Mouse (Mus musculus) kidney, postnatal 14 days (tissue): ENCODE results near the gene Aco1.

ENCODE experiments used
- DNase-seq: peaks from one replicate; pipeline ENCODE4 v3.0.0; 2022; ENCODE audit warnings: mixed read lengths

Aco1 gene

GRCm38 (mm10) chr4:40220437-40220836 lies 77.6 kb downstream of the Aco1 start:
- no peak for DNase-seq

GRCm38 (mm10) chr4:40221004-40221760 lies 78.3 kb downstream of the Aco1 start:
- DNase-seq, result no peak

GRCm38 (mm10) chr4:40221876-40222585 lies 79.2 kb downstream of the Aco1 start:
- no peak for DNase-seq

GRCm38 (mm10) chr4:40226095-40226494 lies 83.2 kb downstream of the Aco1 start:
- DNase-seq, result peak; percentile 39

GRCm38 (mm10) chr4:40227131-40227530 lies 84.2 kb downstream of the Aco1 start:
- no peak for DNase-seq

GRCm38 (mm10) chr4:40227886-40228285 lies 85.0 kb downstream of the Aco1 start:
- DNase-seq, result no peak

- DNase-seq, result no peak
Observed at GRCm38 (mm10) chr4:40229723-40230122, 86.8 kb downstream of the Aco1 start.

GRCm38 (mm10) chr4:40233062-40233664 lies 90.3 kb downstream of the Aco1 start:
- no peak for DNase-seq

- DNase-seq, result no peak
Observed at GRCm38 (mm10) chr4:40234256-40234655, 91.4 kb downstream of the Aco1 start.

GRCm38 (mm10) chr4:40236829-40237228 lies 93.9 kb downstream of the Aco1 start:
- DNase-seq, result no peak

GRCm38 (mm10) chr4:40238483-40239408 lies 95.9 kb downstream of the Aco1 start:
- peak; percentile 89 for DNase-seq

- peak; percentile 50 for DNase-seq
Observed at GRCm38 (mm10) chr4:40239409-40240271, 96.8 kb downstream of the Aco1 start, which contains the start of gene Ddx58. Ddx58 (minus strand) TSS chr4:40239828.

GRCm38 (mm10) chr4:40240272-40240744 lies 97.4 kb downstream of the Aco1 start:
- no peak for DNase-seq

- no peak for DNase-seq
Observed at GRCm38 (mm10) chr4:40241928-40242327, 99.0 kb downstream of the Aco1 start.

GRCm38 (mm10) chr4:40243006-40243405 lies 100.1 kb downstream of the Aco1 start:
- DNase-seq, result no peak

- DNase-seq, result no peak
Observed at GRCm38 (mm10) chr4:40244035-40244434, 101.2 kb downstream of the Aco1 start.
